Mouse (Mus musculus): ENCODE results near the gene Gm28047. TPM values are rescaled to one million over a fixed set of nuclear protein-coding genes. Genes with fewer than 3 reads are reported as not detected.

The Gm28047 gene
- polyA plus RNA-seq, 1 experiment from 2014 or later, result not detected

DNA sequence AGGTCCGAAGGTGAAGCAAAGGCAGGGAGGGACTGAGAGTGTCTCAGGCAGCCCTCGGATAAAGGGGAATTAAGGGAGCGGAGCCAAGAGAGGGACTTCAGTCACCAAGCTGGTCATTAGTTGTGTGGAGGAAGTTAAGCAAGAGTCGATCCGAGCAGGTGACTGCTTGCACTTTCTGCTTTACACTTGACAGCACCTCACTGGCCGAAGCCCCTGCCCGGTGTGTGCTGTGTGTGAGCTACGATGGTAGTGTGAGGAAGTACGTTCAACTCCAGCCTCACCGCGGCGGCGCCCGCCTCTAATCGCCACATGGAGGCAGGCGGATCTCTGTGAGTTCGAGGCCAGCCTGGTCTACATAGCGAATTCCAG is 804 bp upstream of the Gm28047 start:
- under 1% methylated on average over 18 of the region's 18 CpGs for WGBS
- DNase-seq (ENCODE audit: low spot score), result no peak
- H3K9ac ChIP-seq (ENCODE audit: low read depth, low read length), result peak overlapping the region; percentile 78
- H3K27ac ChIP-seq (replicated peaks; ENCODE audit: low read depth, low read length), result peak overlapping the region; percentile 97
- no peaks in the 10 kb centered on the region for H3K9me3 ChIP-seq (ENCODE audit: control insufficient read depth, low read length)
- peak overlapping the region; percentile 75 for H3K4me2 ChIP-seq (ENCODE audit: low read depth, low read length)
- peaks cover 16% of the 10 kb centered on the region for H3K4me1 ChIP-seq (ENCODE audit: control insufficient read depth, insufficient read depth, low read length)
- H3K36me3 ChIP-seq (ENCODE audit: control insufficient read depth, insufficient read depth, low read length), result no peaks in the 10 kb centered on the region
- ATAC-seq (ENCODE audit: low read depth), result no peak; the same call in 1 of the 2 replicates
- no peaks in the 10 kb centered on the region for H3K27me3 ChIP-seq (replicated peaks; ENCODE audit: control insufficient read depth, insufficient read depth, low read length)
- peak overlapping the region; percentile 54 for H3K4me3 ChIP-seq (ENCODE audit: low read depth, low read length)

DNA sequence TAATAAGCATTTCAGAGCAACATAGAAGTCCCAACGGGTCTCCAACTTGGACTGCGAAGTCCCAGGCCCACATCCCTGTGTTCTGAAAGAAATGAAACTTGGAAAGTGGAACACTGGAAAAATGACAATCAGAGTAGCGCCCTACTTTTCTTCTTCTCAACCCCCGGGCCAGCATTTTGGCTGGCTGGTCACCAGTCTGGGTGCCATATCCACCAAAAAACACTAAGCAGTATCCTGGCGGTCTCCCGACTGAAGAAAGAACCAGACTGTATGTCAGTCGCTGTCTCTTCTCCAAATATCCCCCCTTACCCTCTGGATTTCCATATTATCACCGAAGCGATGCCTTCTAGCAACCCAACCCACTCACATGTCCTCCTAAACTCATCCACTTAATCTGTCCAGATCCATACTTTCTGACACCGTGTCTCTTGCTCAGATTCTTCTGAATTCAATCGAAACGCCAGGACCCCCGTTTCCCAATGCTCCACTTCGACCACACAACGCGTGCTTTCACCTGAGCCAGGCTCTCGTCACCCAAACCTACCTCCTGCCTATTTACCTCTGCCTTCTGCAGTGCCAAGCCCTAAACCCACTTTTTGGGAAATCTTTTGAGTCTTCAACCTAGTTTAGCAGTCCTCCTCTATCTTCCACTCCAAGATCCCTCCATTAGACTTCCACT is 437 bp downstream of the Gm28047 start:
- 4% methylated on average over 17 of the region's 17 CpGs for WGBS
- Histone ChIP-seq H3K27me3 (replicated peaks; ENCODE audit: control insufficient read depth, insufficient read depth, low read length) (no peaks in the 10 kb centered on the region), H3K36me3 (ENCODE audit: control insufficient read depth, insufficient read depth, low read length) (peaks cover 2% of the 10 kb centered on the region; the same call in 1 of the 2 replicates), H3K4me2 (ENCODE audit: low read depth, low read length) (peak overlapping the region; percentile 75), H3K9me3 (ENCODE audit: control insufficient read depth, low read length) (no peaks in the 10 kb centered on the region), H3K9ac (ENCODE audit: low read depth, low read length) (peak overlapping the region; percentile 71), H3K4me1 (ENCODE audit: control insufficient read depth, insufficient read depth, low read length) (peaks cover 16% of the 10 kb centered on the region), H3K27ac (replicated peaks; ENCODE audit: low read depth, low read length) (peak overlapping the region; percentile 64), H3K4me3 (ENCODE audit: low read depth, low read length) (peak overlapping the region; percentile 54)
- no peak for ATAC-seq (ENCODE audit: low read depth)
- DNase-seq (ENCODE audit: low spot score), result peak; percentile 24

DNA sequence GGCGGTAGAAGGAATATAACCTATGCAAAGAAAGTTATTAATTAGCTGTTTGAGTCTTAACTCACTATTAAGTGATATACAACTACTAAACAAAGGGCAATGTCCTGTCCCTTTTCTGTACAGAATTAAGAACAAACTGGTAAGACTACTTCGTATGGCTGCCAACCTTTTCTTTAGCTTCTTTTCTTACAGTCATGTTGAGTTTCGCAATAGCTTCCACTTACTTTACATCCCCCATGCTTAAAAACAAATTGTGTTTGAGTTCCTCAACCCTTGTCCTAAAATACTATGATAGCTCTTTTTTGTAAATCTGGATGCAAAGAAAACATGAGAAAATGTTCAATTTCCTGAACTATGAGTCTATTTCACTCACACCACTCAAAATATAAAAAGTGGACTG is 1.7 kb downstream of the Gm28047 start:
- H3K27me3 ChIP-seq (replicated peaks; ENCODE audit: control insufficient read depth, insufficient read depth, low read length), result no peaks in the 10 kb centered on the region
- H3K4me3 ChIP-seq (ENCODE audit: low read depth, low read length), result peak overlapping the region; percentile 54
- H3K9me3 ChIP-seq (ENCODE audit: control insufficient read depth, low read length), result no peaks in the 10 kb centered on the region
- H3K36me3 ChIP-seq (ENCODE audit: control insufficient read depth, insufficient read depth, low read length), result peaks cover 4% of the 10 kb centered on the region; the same call in 1 of the 2 replicates
- H3K4me2 ChIP-seq (ENCODE audit: low read depth, low read length), result peak overlapping the region; percentile 75
- peaks cover 16% of the 10 kb centered on the region for H3K4me1 ChIP-seq (ENCODE audit: control insufficient read depth, insufficient read depth, low read length)
- 0 out of 2 replicates have a peak overlapping the region, but pooled peaks have one; percentile 37 for H3K9ac ChIP-seq (ENCODE audit: low read depth, low read length)
- ATAC-seq (ENCODE audit: low read depth) (no peak), DNase-seq (ENCODE audit: low spot score) (no peak)
- 82% methylated on average over 3 of the region's 3 CpGs for WGBS
- H3K27ac ChIP-seq (replicated peaks; ENCODE audit: low read depth, low read length), result no peak overlapping the region

DNA sequence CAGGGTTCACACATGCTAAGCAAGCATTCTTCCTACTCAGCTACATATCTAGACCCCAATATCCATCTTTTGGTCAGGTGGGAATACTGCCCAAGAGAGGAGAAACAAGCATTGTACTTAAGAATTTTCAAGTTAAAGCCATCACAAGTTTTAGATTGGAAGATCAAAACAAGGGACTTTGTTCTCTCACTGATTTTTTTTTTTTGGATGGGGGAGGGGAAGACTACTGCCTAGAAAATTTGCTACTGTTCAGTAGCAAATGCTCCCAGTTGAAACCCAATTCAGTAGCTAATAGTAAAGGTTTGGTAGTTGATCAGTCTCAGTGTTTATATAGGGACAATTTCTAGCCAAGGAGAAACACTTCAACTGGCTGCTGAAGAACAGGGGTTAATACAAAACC is 2.3 kb downstream of the Gm28047 start:
- no peak for ATAC-seq (ENCODE audit: low read depth)
- Histone ChIP-seq H3K9ac (ENCODE audit: low read depth, low read length) (no peak overlapping the region), H3K36me3 (ENCODE audit: control insufficient read depth, insufficient read depth, low read length) (peaks cover 4% of the 10 kb centered on the region; the same call in 1 of the 2 replicates), H3K4me1 (ENCODE audit: control insufficient read depth, insufficient read depth, low read length) (peaks cover 16% of the 10 kb centered on the region), H3K4me2 (ENCODE audit: low read depth, low read length) (peak overlapping the region; percentile 75; the same call in 1 of the 2 replicates), H3K9me3 (ENCODE audit: control insufficient read depth, low read length) (no peaks in the 10 kb centered on the region), H3K4me3 (ENCODE audit: low read depth, low read length) (no peak overlapping the region), H3K27ac (replicated peaks; ENCODE audit: low read depth, low read length) (no peak overlapping the region), H3K27me3 (replicated peaks; ENCODE audit: control insufficient read depth, insufficient read depth, low read length) (no peaks in the 10 kb centered on the region)
- no peak for DNase-seq (ENCODE audit: low spot score)

DNA sequence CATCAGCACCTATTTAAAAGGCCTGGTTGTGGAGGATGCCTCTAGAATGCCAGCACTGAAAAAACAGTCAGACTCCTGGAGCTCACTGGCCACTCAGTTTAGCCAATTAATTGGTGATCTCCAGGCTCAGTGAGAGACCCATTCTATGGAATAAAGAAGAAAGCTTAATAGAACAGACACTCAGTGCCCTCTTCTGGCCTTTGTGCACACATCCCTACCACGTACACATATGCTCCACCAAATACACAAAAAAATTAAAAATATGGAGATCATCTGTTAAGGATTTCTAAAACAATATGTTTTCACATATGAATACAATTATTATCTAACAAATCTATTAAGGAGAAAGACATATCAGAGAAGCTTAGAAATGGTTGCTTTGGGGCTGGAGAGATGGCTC is 4.1 kb downstream of the Gm28047 start:
- no peak overlapping the region for H3K4me2 ChIP-seq (ENCODE audit: low read depth, low read length)
- DNase-seq (ENCODE audit: low spot score) (no peak), ATAC-seq (ENCODE audit: low read depth) (no peak)
- peaks cover 16% of the 10 kb centered on the region for H3K4me1 ChIP-seq (ENCODE audit: control insufficient read depth, insufficient read depth, low read length)
- no peak overlapping the region for H3K27ac ChIP-seq (replicated peaks; ENCODE audit: low read depth, low read length)
- no peak overlapping the region for H3K4me3 ChIP-seq (ENCODE audit: low read depth, low read length)
- no peaks in the 10 kb centered on the region for H3K27me3 ChIP-seq (replicated peaks; ENCODE audit: control insufficient read depth, insufficient read depth, low read length)
- WGBS, result 82% methylated on average over 1 of the region's 1 CpGs
- no peak overlapping the region for H3K9ac ChIP-seq (ENCODE audit: low read depth, low read length)
- peaks cover 4% of the 10 kb centered on the region; the same call in 1 of the 2 replicates for H3K36me3 ChIP-seq (ENCODE audit: control insufficient read depth, insufficient read depth, low read length)
- no peaks in the 10 kb centered on the region for H3K9me3 ChIP-seq (ENCODE audit: control insufficient read depth, low read length)

DNA sequence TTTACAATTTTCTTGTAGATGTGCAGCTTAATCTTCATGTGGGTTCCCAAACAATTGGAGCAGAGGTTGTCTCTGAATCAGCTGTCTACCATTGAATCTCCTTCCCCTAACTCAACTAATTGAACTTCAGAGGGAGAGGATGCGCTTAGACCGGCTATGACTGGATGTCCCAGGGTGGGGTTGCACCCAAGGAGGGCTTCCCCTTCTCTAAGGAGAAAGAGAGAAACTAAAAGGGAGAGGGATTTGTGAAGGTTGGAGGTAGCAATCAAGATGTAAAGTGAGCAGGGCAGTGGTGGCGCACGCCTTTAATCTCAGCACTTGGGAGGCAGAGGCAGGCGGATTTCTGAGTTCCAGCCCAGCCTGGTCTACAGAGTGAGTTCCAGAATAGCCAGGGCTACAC is 5.4 kb downstream of the Gm28047 start:
- Histone ChIP-seq H3K4me3 (ENCODE audit: low read depth, low read length) (no peak overlapping the region), H3K4me2 (ENCODE audit: low read depth, low read length) (no peak overlapping the region), H3K9ac (ENCODE audit: low read depth, low read length) (no peak overlapping the region), H3K9me3 (ENCODE audit: control insufficient read depth, low read length) (no peaks in the 10 kb centered on the region), H3K27me3 (replicated peaks; ENCODE audit: control insufficient read depth, insufficient read depth, low read length) (no peaks in the 10 kb centered on the region), H3K27ac (replicated peaks; ENCODE audit: low read depth, low read length) (no peak overlapping the region), H3K36me3 (ENCODE audit: control insufficient read depth, insufficient read depth, low read length) (peaks cover 4% of the 10 kb centered on the region; the same call in 1 of the 2 replicates), H3K4me1 (ENCODE audit: control insufficient read depth, insufficient read depth, low read length) (peaks cover 16% of the 10 kb centered on the region)
- 97% methylated on average over 5 of the region's 5 CpGs for WGBS
- DNase-seq (ENCODE audit: low spot score) (no peak), ATAC-seq (ENCODE audit: low read depth) (no peak)

DNA sequence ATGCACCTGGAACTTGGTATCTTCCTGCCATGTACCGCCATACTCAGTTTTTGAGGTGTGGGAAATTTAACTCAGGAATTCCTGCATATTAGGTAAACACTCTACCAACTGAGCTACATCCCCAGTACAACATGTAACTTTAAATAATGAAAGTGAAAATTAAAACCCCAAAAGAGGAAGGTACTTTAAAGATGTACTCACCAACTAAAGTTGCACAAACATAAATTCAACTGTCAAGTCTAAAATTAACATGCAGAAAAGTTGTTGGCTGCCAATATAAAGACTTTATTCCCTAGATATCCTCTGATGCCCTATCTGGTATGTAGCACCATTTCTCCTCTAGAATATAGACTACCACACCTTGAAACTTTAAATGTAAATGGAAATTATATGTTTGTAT is 7.2 kb downstream of the Gm28047 start:
- H3K4me3 ChIP-seq (ENCODE audit: low read depth, low read length), result no peak overlapping the region
- no peak overlapping the region for H3K9ac ChIP-seq (ENCODE audit: low read depth, low read length)
- H3K9me3 ChIP-seq (ENCODE audit: control insufficient read depth, low read length), result no peaks in the 10 kb centered on the region
- no peaks in the 10 kb centered on the region for H3K27me3 ChIP-seq (replicated peaks; ENCODE audit: control insufficient read depth, insufficient read depth, low read length)
- peaks cover 4% of the 10 kb centered on the region; the same call in 1 of the 2 replicates for H3K36me3 ChIP-seq (ENCODE audit: control insufficient read depth, insufficient read depth, low read length)
- DNase-seq (ENCODE audit: low spot score) (no peak), ATAC-seq (ENCODE audit: low read depth) (no peak)
- peaks cover 2% of the 10 kb centered on the region for H3K4me1 ChIP-seq (ENCODE audit: control insufficient read depth, insufficient read depth, low read length)
- H3K4me2 ChIP-seq (ENCODE audit: low read depth, low read length), result no peak overlapping the region
- no peak overlapping the region for H3K27ac ChIP-seq (replicated peaks; ENCODE audit: low read depth, low read length)
- 86% methylated on average over 1 of the region's 1 CpGs for WGBS

DNA sequence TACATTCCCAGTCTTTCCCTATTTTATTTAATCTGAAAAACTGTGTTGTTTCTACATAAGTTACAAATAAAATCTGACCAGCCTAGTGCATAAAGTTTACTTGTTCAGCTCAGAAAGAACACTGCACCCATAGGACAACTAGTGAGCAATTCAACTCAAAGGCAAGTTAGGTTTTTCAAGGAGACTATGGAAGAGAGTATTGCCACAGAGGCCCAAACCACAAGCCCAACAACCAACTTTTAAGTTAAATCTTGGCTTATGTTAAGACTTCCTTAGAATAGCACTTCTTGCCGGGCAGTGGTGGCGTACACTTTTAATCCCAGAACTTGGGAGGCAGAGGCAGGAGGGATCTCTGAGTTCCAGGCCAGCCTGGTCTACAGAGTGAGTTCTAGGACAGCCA is 8.7 kb downstream of the Gm28047 start:
- no peaks in the 10 kb centered on the region for H3K27me3 ChIP-seq (replicated peaks; ENCODE audit: control insufficient read depth, insufficient read depth, low read length)
- no peak overlapping the region for H3K4me3 ChIP-seq (ENCODE audit: low read depth, low read length)
- H3K4me1 ChIP-seq (ENCODE audit: control insufficient read depth, insufficient read depth, low read length), result no peaks in the 10 kb centered on the region
- no peak overlapping the region for H3K27ac ChIP-seq (replicated peaks; ENCODE audit: low read depth, low read length)
- no peak overlapping the region for H3K9ac ChIP-seq (ENCODE audit: low read depth, low read length)
- no peaks in the 10 kb centered on the region for H3K9me3 ChIP-seq (ENCODE audit: control insufficient read depth, low read length)
- no peak for ATAC-seq (ENCODE audit: low read depth)
- 89% methylated on average over 2 of the region's 2 CpGs for WGBS
- H3K4me2 ChIP-seq (ENCODE audit: low read depth, low read length), result no peak overlapping the region
- no peak for DNase-seq (ENCODE audit: low spot score)
- H3K36me3 ChIP-seq (ENCODE audit: control insufficient read depth, insufficient read depth, low read length), result peaks cover 4% of the 10 kb centered on the region; the same call in 1 of the 2 replicates

DNA sequence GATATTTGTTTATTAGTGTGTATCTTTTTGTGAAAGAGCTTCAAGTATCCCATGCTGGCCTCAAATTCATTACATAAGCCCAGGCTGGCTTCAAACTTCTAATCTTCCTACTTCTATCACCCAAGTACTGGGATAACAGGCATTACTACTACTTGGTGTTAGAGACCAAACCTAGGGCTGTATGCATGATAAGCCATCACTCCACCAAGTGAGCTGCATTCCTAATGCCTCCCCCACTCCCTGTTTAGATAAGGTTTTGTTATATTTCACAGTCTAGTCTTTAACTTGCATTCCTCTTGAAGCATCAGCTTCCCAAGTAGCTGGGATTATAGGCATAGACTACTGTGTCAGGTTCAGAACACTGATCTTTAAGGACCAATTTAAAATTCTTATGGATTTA is 10.6 kb downstream of the Gm28047 start:
- H3K36me3 ChIP-seq (ENCODE audit: control insufficient read depth, insufficient read depth, low read length), result no peaks in the 10 kb centered on the region
- H3K9me3 ChIP-seq (ENCODE audit: control insufficient read depth, low read length), result no peaks in the 10 kb centered on the region

More for the DNA sequence above, 10.6 kb downstream of the Gm28047 start:
- ATAC-seq (ENCODE audit: low read depth) (no peak), DNase-seq (ENCODE audit: low spot score) (no peak)
- Histone ChIP-seq H3K4me3 (ENCODE audit: low read depth, low read length) (no peak overlapping the region), H3K4me2 (ENCODE audit: low read depth, low read length) (no peak overlapping the region), H3K27ac (replicated peaks; ENCODE audit: low read depth, low read length) (no peak overlapping the region), H3K9ac (ENCODE audit: low read depth, low read length) (no peak overlapping the region), H3K27me3 (replicated peaks; ENCODE audit: control insufficient read depth, insufficient read depth, low read length) (no peaks in the 10 kb centered on the region), H3K4me1 (ENCODE audit: control insufficient read depth, insufficient read depth, low read length) (no peaks in the 10 kb centered on the region)
